Mouse (Mus musculus) CH12.LX (cell line): ENCODE measurements around the gene Selplg. TPM values are rescaled to one million over a fixed set of nuclear protein-coding genes. Genes with fewer than 3 reads are reported as not detected.

ENCODE experiments used
- DNase-seq: peaks from one replicate; pipeline ENCODE4 v3.0.0-alpha.2; 2013; ENCODE audit errors: extremely low read depth
- H3K27ac ChIP-seq: 2 replicates; pipeline ENCODE4 v1.5.1; 2012; ENCODE audit warnings: low read depth, mild to moderate bottlenecking, control low read depth, moderate library complexity; ENCODE audit not compliant: insufficient read depth
- H3K27me3 ChIP-seq: replicated peaks from 2 replicates; pipeline ENCODE3; 2012; ENCODE audit warnings: inconsistent platforms
- H3K36me3 ChIP-seq, 2 experiments: replicated peaks in 1 of 2; 2 replicates each; pipeline versions ENCODE3 to v1.6.1; 2012; ENCODE audit warnings: inconsistent platforms in 1 of 2, low read length in 1 of 2, mild to moderate bottlenecking in 1 of 2, mixed read lengths in 1 of 2, moderate library complexity in 1 of 2; ENCODE audit not compliant: control insufficient read depth in 1 of 2, insufficient read depth in 1 of 2
- H3K4me1 ChIP-seq, 2 experiments: 2 replicates each; pipeline ENCODE4 v1.6.1; 2012; ENCODE audit warnings: inconsistent platforms in 1 of 2, moderate library complexity in 1 of 2; ENCODE audit not compliant: insufficient read depth in 2 of 2, control insufficient read depth in 1 of 2
- H3K4me2 ChIP-seq: 2 replicates; pipeline ENCODE4 v1.6.1; 2012; ENCODE audit warnings: low read depth, mild to moderate bottlenecking, control low read depth; ENCODE audit not compliant: poor library complexity, insufficient read depth, severe bottlenecking
- H3K4me3 ChIP-seq, 3 experiments: fragments of 150-350 bp in 1 of 3; sonication (generic) in 1 of 3; replicated peaks in 1 of 3; 2 replicates each; pipeline versions ENCODE3 to v1.5.1; 2011 to 2012; ENCODE audit warnings: low read depth in 2 of 3, low read length in 2 of 3, mild to moderate bottlenecking in 2 of 3, moderate library complexity in 2 of 3, control low read depth in 1 of 3, improper control_type of control experiment in 1 of 3, inconsistent platforms in 1 of 3, mixed read lengths in 1 of 3; ENCODE audit not compliant: poor library complexity in 1 of 3
- H3K79me2 ChIP-seq: replicated peaks from 2 replicates; pipeline ENCODE4 v1.6.1; 2012; ENCODE audit warnings: mild to moderate bottlenecking, moderate library complexity; ENCODE audit not compliant: control insufficient read depth, poor library complexity, insufficient read depth, severe bottlenecking; ENCODE audit errors: extremely low read depth
- H3K9ac ChIP-seq: 2 replicates; pipeline ENCODE4 v1.6.1; 2012; ENCODE audit warnings: low read depth, mild to moderate bottlenecking, control low read depth, moderate library complexity; ENCODE audit not compliant: insufficient read depth
- H3K9me3 ChIP-seq: replicated peaks from 2 replicates; pipeline ENCODE3; 2012; ENCODE audit warnings: low read length, inconsistent platforms, mixed read lengths
- BHLHE40 ChIP-seq: IDR thresholded peaks from 2 replicates; pipeline ENCODE4 v1.6.1; 2011; ENCODE audit warnings: mild to moderate bottlenecking, low read depth, low read length, improper control_type of control experiment
- CHD1 ChIP-seq: IDR thresholded peaks from 2 replicates; pipeline ENCODE4 v1.6.1; 2012; ENCODE audit warnings: low read depth, low read length, improper control_type of control experiment, inconsistent platforms
- CHD2 ChIP-seq: IDR thresholded peaks from 2 replicates; pipeline ENCODE4 v1.6.1; 2011; ENCODE audit warnings: low read length, improper control_type of control experiment
- CTCF ChIP-seq, 2 experiments: IDR thresholded peaks in 1 of 2; conservative IDR thresholded peaks in 1 of 2; 2 replicates each; pipeline ENCODE4 v1.5.1; 2011 to 2012; ENCODE audit warnings: low read depth in 2 of 2, low read length in 2 of 2, improper control_type of control experiment in 1 of 2, inconsistent platforms in 1 of 2, mild to moderate bottlenecking in 1 of 2, moderate library complexity in 1 of 2
- EP300 ChIP-seq: IDR thresholded peaks from 2 replicates; pipeline ENCODE4 v1.6.1; 2011; ENCODE audit warnings: low read length, improper control_type of control experiment
- JUN ChIP-seq: IDR thresholded peaks from 2 replicates; pipeline ENCODE4 v1.6.1; 2011; ENCODE audit warnings: low read depth, mild to moderate bottlenecking, low read length, improper control_type of control experiment, moderate library complexity; ENCODE audit not compliant: insufficient read depth
- JUND ChIP-seq: conservative IDR thresholded peaks from 2 replicates; pipeline ENCODE4 v1.6.1; 2011; ENCODE audit warnings: low read depth, low read length, improper control_type of control experiment
- KAT2A ChIP-seq: IDR thresholded peaks from 2 replicates; pipeline ENCODE4 v1.6.1; 2012; ENCODE audit warnings: low read length, improper control_type of control experiment, inconsistent platforms; ENCODE audit not compliant: insufficient replicate concordance
- MAFK ChIP-seq: IDR thresholded peaks from 2 replicates; pipeline ENCODE4 v1.6.1; 2011; ENCODE audit warnings: low read length, improper control_type of control experiment; ENCODE audit not compliant: insufficient replicate concordance
- MAX ChIP-seq: IDR thresholded peaks from 2 replicates; pipeline ENCODE4 v1.6.1; 2011; ENCODE audit warnings: low read length, improper control_type of control experiment
- MAZ ChIP-seq: IDR thresholded peaks from 2 replicates; pipeline ENCODE4 v1.6.1; 2012; ENCODE audit warnings: low read depth, mild to moderate bottlenecking, inconsistent platforms, low read length, improper control_type of control experiment, moderate library complexity
- MXI1 ChIP-seq: IDR thresholded peaks from 2 replicates; pipeline ENCODE4 v1.6.1; 2011; ENCODE audit warnings: mild to moderate bottlenecking, low read depth, low read length, improper control_type of control experiment
- NELFE ChIP-seq: IDR thresholded peaks from 2 replicates; pipeline ENCODE4 v1.6.1; 2011; ENCODE audit warnings: low read depth, low read length, improper control_type of control experiment
- PAX5 ChIP-seq: IDR thresholded peaks from 2 replicates; pipeline ENCODE4 v1.6.1; 2012; ENCODE audit warnings: low read length, inconsistent platforms, mixed read lengths
- POLR2AphosphoS2 ChIP-seq: IDR thresholded peaks from 2 replicates; pipeline ENCODE4 v1.6.1; 2011; ENCODE audit warnings: low read depth, low read length, improper control_type of control experiment
- RCOR1 ChIP-seq: conservative IDR thresholded peaks from 2 replicates; pipeline ENCODE4 v1.6.1; 2012; ENCODE audit warnings: low read depth, mild to moderate bottlenecking, inconsistent platforms, low read length, improper control_type of control experiment
- SMC3 ChIP-seq: IDR thresholded peaks from 2 replicates; pipeline ENCODE4 v1.6.1; 2011; ENCODE audit warnings: low read depth, low read length, improper control_type of control experiment
- TBP ChIP-seq: conservative IDR thresholded peaks from 2 replicates; pipeline ENCODE4 v1.6.1; 2011; ENCODE audit warnings: low read depth, low read length, improper control_type of control experiment
- TCF12 ChIP-seq: IDR thresholded peaks from 2 replicates; pipeline ENCODE4 v1.6.1; 2014; ENCODE audit warnings: low read depth, mild to moderate bottlenecking, inconsistent platforms, low read length, improper control_type of control experiment
- UBTF ChIP-seq: IDR thresholded peaks from 2 replicates; pipeline ENCODE4 v1.6.1; 2012; ENCODE audit warnings: low read depth, mild to moderate bottlenecking, inconsistent platforms, low read length, improper control_type of control experiment, moderate library complexity
- ZC3H11A ChIP-seq: IDR thresholded peaks from 2 replicates; pipeline ENCODE4 v1.6.1; 2012; ENCODE audit warnings: low read depth, mild to moderate bottlenecking, inconsistent platforms, low read length, improper control_type of control experiment
- ZKSCAN1 ChIP-seq: IDR thresholded peaks from 2 replicates; pipeline ENCODE4 v1.6.1; 2012; ENCODE audit warnings: low read depth, inconsistent platforms, low read length, improper control_type of control experiment, borderline replicate concordance
- ZMIZ1 ChIP-seq: IDR thresholded peaks from 2 replicates; pipeline ENCODE4 v1.6.1; 2012; ENCODE audit warnings: low read depth, mild to moderate bottlenecking, inconsistent platforms, low read length, improper control_type of control experiment
- dilution Hi-C: fragments of 300-500 bp; cut with MboI; formaldehyde crosslinking; loops from 2 replicates; pipeline ENCODE4 v1.14.3; 2020; ENCODE audit warnings: low sequenced_read_pairs; ENCODE audit not compliant: extremely low pct_unique_long_range_greater_than_20kb, extremely low pct_ligation_motif_present
- in situ Hi-C: fragments of 300-500 bp; cut with MboI; formaldehyde crosslinking; loops from 3 replicates; pipeline ENCODE4 v1.14.3; 2019; ENCODE audit warnings: low sequenced_read_pairs, low pct_ligation_motif_present, low pct_unique_long_range_greater_than_20kb, mixed read lengths
- polyA plus RNA-seq: library from polyadenylated mRNA; unstranded; fragments of >175 nt; gene quantifications from 2 replicates; pipeline ENCODE4 v1.2.1, GENCODE M21; 2012; ENCODE audit warnings: low read depth; ENCODE audit not compliant: insufficient read length
- total RNA-seq, 2 experiments: library from RNA; depleted of rRNA; stranded (reverse); fragments of 300-350 nt in 1 of 2; fragments of >200 nt in 1 of 2; gene quantifications; 2 replicates each; pipeline ENCODE4 v1.2.3; 2012 to 2014

Selplg gene
- total and polyA plus RNA-seq, 3 experiments = 29.4 to 58.5 (median 41.6) TPM

DNA sequence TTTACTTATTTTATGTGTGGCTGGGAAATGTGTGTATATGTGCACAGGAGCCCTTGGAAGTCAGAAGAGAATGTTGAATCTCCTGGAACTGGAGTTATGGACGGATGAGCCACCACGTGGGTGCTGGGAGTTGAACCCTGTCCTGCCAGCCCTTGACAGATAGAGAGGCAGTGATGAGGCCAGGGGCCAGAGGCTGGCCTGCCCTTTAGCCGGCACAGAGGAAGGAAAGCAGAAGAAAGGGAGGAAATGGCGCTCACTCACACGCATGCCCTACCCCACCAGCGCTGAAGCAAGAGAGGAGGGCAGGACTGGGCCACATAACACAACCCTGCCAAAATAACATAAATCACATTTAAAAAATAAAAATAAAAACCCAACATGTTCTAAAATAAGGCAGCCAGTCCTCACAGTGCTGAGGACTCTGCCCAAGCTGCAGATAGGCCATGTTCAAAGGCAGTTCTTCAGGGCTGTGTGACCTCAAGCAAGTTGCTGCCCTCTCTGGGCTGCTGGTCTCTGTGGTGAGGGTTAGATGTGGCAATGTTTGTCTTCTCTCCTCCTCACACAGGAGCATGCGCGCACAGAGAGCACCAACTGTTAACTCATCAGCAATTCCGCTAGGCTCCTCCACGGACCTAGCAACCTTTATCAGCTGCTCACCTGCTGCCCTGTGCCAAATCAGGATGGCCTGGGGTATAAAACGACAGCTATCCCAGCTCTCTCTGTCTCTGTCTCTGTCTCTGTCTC lies 41.8 kb downstream of the Selplg start:
- Histone ChIP-seq H3K9me3 (no peaks in the 10 kb centered on the region), H3K36me3 (no peaks in the 10 kb centered on the region), H3K27me3 (no peaks in the 10 kb centered on the region), H3K27ac (no peak overlapping the region), H3K4me3 (no peak overlapping the region), H3K79me2 (no peaks in the 10 kb centered on the region), H3K9ac (no peak overlapping the region), H3K4me1 (peaks cover 8 to 20% of the 10 kb centered on the region in 2 experiments), H3K4me2 (no peak overlapping the region)
- no peak for DNase-seq
- dilution Hi-C loops (no loop called here), in situ Hi-C loops (no loop called here)
- no peak for TF ChIP-seq JUND
- TF ChIP-seq NELFE = no peak
- no peak for TF ChIP-seq KAT2A
- TF ChIP-seq CHD1 = no peak
- TF ChIP-seq SMC3 = no peak
- no peak for TF ChIP-seq TCF12
- TF ChIP-seq MAZ = no peak
- no peak for TF ChIP-seq BHLHE40
- TF ChIP-seq MAFK = no peak
- TF ChIP-seq PAX5 = no peak
- no peak for TF ChIP-seq MAX
- no peak for TF ChIP-seq CHD2
- no peak for TF ChIP-seq EP300
- TF ChIP-seq RCOR1 = no peak

DNA sequence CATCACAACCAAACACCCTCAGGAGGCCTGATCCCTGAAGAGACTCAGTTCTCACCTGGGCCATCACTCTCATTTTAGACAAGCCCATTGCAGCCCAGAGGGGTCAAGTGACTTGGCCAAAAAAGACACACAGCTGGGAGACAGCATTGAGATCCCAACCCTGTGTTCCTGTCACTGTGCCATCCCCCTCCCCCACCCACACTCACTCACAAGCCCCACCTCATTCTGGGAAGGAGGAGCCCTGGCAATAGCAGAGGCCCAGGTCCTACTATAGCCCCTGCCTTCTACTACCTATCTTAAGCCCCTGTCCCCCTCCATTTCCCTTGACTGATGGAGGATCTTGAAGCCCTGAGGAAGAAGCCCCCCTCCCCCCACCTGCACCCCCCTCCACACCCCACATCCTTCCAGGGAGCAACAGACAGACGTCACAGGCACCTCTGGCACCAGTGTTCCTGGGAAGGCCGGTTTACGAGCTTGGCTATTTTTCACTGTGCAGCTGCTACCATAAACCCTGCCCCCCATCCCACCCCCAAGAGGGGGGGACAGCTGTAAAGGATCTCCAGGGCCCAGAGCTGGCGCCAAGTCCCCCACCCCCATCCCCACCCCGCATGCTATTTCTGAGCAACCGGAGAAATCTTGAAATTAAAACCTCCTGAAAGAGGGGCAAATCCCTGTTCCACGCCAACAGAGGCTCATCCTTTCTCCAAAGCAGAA lies 43.2 kb downstream of the Selplg start:
- in situ Hi-C loops (no loop called here), dilution Hi-C loops (no loop called here)
- H3K4me1 ChIP-seq = peaks cover 8 to 25% of the 10 kb centered on the region in 2 experiments

More for the DNA sequence above, 43.2 kb downstream of the Selplg start:
- DNase-seq = no peak
- Histone ChIP-seq H3K4me3 (no peak overlapping the region), H3K27ac (no peak overlapping the region), H3K36me3 (no peaks in the 10 kb centered on the region), H3K79me2 (no peaks in the 10 kb centered on the region), H3K9ac (no peak overlapping the region), H3K27me3 (no peaks in the 10 kb centered on the region), H3K4me2 (no peak overlapping the region), H3K9me3 (peaks cover 4% of the 10 kb centered on the region)
- no peak for TF ChIP-seq ZKSCAN1
- TF ChIP-seq JUND = no peak
- TF ChIP-seq JUN = no peak
- TF ChIP-seq MAZ = no peak
- TF ChIP-seq CTCF (conservative IDR thresholded peaks at IDR 0.05 in 1 of 2, IDR thresholded peaks at IDR 0.05 in 1 of 2; ENCODE audit: low read depth in 2 of 2, low read length in 2 of 2) = no peak
- TF ChIP-seq MXI1 = no peak
- no peak for TF ChIP-seq TBP
- TF ChIP-seq CHD1 = no peak
- TF ChIP-seq NELFE = no peak
- TF ChIP-seq ZMIZ1 = no peak
- TF ChIP-seq CHD2 = no peak
- no peak for TF ChIP-seq POLR2AphosphoS2
- no peak for TF ChIP-seq UBTF
- no peak for TF ChIP-seq ZC3H11A
